Mouse (Mus musculus) stomach, postnatal 0 days (tissue): ENCODE measurements at regions not wholly inside any gene's neighbourhood (a gene's known extent, or its start where the extent isn't known, plus 50 kb on each side); places are given as distances from the start of the nearest gene placed in this dataset.
"Not testable (repeated sequence)": the region's sequence is repeated elsewhere in the genome, so short reads cannot be mapped to it uniquely, and the experiment has no call there.

Source experiments
- ATAC-seq: fragments of 200-750 bp; cut with Nextera tagmentation; 2 replicates; pipeline ENCODE4 v1.8.0; 2017; ENCODE audit not compliant: low FRiP score, low TSS enrichment
- DNase-seq: peaks from one replicate; pipeline ENCODE4 v3.0.0-alpha.2; 2016; ENCODE audit warnings: low spot score
- H3K27ac ChIP-seq: fragments of 300-500 bp; sonication (generic); replicated peaks from 2 replicates; pipeline ENCODE4 v1.5.1; 2014; ENCODE audit warnings: mild to moderate bottlenecking, control low read depth
- H3K27me3 ChIP-seq: fragments of 300-500 bp; sonication (generic); 2 replicates; pipeline ENCODE4 v1.6.1; 2014; ENCODE audit warnings: low read length; ENCODE audit not compliant: control insufficient read depth, insufficient read depth
- H3K36me3 ChIP-seq: fragments of 300-500 bp; sonication (generic); 2 replicates; pipeline ENCODE4 v1.6.1; 2014; ENCODE audit warnings: low read length, mixed read lengths; ENCODE audit not compliant: control insufficient read depth, insufficient read depth
- H3K4me1 ChIP-seq: fragments of 300-500 bp; sonication (generic); replicated peaks from 2 replicates; pipeline ENCODE4 v1.6.1; 2014; ENCODE audit warnings: antibody characterized with exemption; ENCODE audit not compliant: control insufficient read depth, insufficient read depth
- H3K4me2 ChIP-seq: fragments of 300-500 bp; sonication (generic); replicated peaks from 2 replicates; pipeline ENCODE4 v1.6.1; 2014; ENCODE audit warnings: low read depth, mild to moderate bottlenecking, control low read depth, moderate library complexity
- H3K4me3 ChIP-seq: fragments of 300-500 bp; sonication (generic); 2 replicates; pipeline ENCODE4 v1.5.1; 2014; ENCODE audit warnings: low read depth, low read length, control low read depth
- H3K9ac ChIP-seq: fragments of 300-500 bp; sonication (generic); 2 replicates; pipeline ENCODE4 v1.6.1; 2014; ENCODE audit warnings: mild to moderate bottlenecking, low read length, control low read depth, mixed read lengths
- H3K9me3 ChIP-seq: fragments of 300-500 bp; sonication (generic); 2 replicates; pipeline ENCODE4 v1.6.1; 2016; ENCODE audit warnings: low read length; ENCODE audit not compliant: control insufficient read depth
- CTCF ChIP-seq: IDR thresholded peaks from 2 replicates; pipeline ENCODE4 v1.5.1; 2016; ENCODE audit warnings: antibody characterized with exemption, low read depth, mild to moderate bottlenecking, moderate library complexity
- EP300 ChIP-seq: optimal IDR thresholded peaks from 2 replicates; pipeline ENCODE3; 2016; ENCODE audit warnings: antibody characterized with exemption
- WGBS: fragments of 180-500 bp; shearing (Covaris S2); extraction: QIAGEN DNeasy Blood & Tissue Kit; methylation state at CpG from one replicate; pipeline ENCODE4 v1.1.7; 2014; 5-methylcytosine and 5-hydroxymethylcytosine counted together

- DNase-seq (no peak), ATAC-seq (no peak)
- H3K4me1 ChIP-seq, result no peaks in the 10 kb centered on the region
- H3K36me3 ChIP-seq, result no peaks in the 10 kb centered on the region
- WGBS, result 87% methylated on average over 2 of the region's 2 CpGs
- no peaks in the 10 kb centered on the region for H3K9me3 ChIP-seq
- H3K9ac ChIP-seq, result no peak overlapping the region
- TF ChIP-seq EP300 (no peak), CTCF (no peak)
- no peak overlapping the region for H3K27ac ChIP-seq
- H3K27me3 ChIP-seq, result no peaks in the 10 kb centered on the region
- H3K4me3 ChIP-seq, result no peak overlapping the region
- H3K4me2 ChIP-seq, result no peak overlapping the region
Observed at GRCm38 (mm10) chr2:55182416-55182815, 253.4 kb upstream of the Kcnj3 start.

DNA sequence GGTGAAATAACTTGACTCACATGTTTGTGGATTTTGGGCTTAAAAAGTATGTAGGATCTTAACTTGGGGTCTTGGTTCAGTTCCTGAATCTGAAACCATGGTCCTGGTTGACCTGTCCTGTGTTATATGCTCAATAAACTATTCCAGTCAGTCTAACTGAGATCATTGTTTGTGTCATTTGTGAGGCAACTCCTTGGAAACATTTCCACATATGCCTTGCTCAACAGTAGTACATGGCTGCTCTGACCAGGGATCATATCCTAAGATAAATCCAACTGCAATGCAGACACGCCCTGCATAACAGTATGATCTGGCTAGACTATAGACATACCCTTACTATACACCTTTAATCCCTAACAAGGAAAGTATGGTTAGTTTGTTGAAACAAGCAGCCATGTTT lies 228.9 kb upstream of the Kcnj3 start:
- H3K27me3 ChIP-seq, result no peaks in the 10 kb centered on the region
- TF ChIP-seq EP300 (no peak), CTCF (no peak)
- no peaks in the 10 kb centered on the region for H3K36me3 ChIP-seq
- DNase-seq (no peak), ATAC-seq (no peak)
- no peaks in the 10 kb centered on the region for H3K4me1 ChIP-seq
- no peaks in the 10 kb centered on the region for H3K9me3 ChIP-seq
- H3K4me3 ChIP-seq, result no peak overlapping the region
- no peak overlapping the region for H3K9ac ChIP-seq
- no peak overlapping the region for H3K4me2 ChIP-seq
- no peak overlapping the region for H3K27ac ChIP-seq
- 81% methylated on average over 1 of the region's 1 CpGs for WGBS

DNA sequence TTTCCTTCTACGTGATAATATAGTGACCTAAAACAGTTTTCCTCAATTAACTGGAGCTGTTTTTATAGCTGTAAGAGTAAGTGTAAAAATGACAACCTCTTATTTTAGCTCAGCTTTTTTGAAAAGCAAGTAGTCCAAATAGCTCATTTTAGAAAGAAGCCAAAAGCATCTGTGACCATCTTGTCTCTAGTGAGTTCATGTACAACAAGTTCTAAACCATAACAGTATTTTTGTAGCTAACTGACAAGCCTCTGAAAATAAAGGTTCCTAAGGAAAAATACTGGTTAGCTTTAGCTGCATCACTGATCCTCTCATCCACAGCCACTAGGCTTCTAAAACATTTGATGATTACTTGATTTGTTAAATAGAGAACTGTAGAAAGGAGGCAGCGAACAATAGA lies 227.2 kb upstream of the Kcnj3 start:
- Histone ChIP-seq H3K4me1 (no peaks in the 10 kb centered on the region), H3K9me3 (no peaks in the 10 kb centered on the region), H3K4me3 (no peak overlapping the region), H3K9ac (no peak overlapping the region), H3K4me2 (no peak overlapping the region), H3K27me3 (no peaks in the 10 kb centered on the region), H3K36me3 (no peaks in the 10 kb centered on the region), H3K27ac (no peak overlapping the region)
- DNase-seq (no peak), ATAC-seq (no peak)
- 77% methylated on average over 2 of the region's 2 CpGs for WGBS
- no peak for TF ChIP-seq CTCF
- no peak for TF ChIP-seq EP300

DNA sequence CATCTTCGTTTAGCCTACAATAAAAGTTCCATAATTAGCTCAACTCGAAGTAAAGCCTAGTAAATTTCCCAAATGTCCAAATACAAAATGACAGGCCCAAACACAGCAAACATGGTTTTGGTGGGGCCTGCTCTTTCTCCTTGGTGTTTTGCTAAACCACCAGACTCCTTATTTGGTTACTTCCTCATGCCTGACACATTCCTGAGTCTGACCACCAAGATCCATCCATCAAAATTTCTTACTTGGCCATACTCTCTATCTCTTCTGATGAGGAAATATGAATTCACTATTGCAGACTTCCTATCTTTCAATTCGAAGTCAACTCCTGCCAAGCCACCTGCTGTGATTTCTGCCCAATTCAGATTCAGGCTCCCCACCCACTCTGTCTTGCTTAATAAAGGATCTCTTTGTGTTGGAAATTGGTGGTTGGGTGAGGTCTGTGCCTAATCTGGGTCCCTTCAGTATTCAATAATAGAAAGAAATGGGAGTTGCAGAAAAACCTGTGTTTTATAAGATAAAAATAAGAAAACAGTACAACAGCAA lies 225.9 kb upstream of the Kcnj3 start:
- DNase-seq, result no peak
- WGBS, result 60% methylated on average over 3 of the region's 3 CpGs
- H3K27me3 ChIP-seq, result no peaks in the 10 kb centered on the region
- no peak overlapping the region for H3K4me3 ChIP-seq
- no peaks in the 10 kb centered on the region for H3K9me3 ChIP-seq
- no peak overlapping the region for H3K27ac ChIP-seq
- no peak for TF ChIP-seq EP300
- TF ChIP-seq CTCF, result no peak
- no peaks in the 10 kb centered on the region for H3K4me1 ChIP-seq
- no peak overlapping the region for H3K4me2 ChIP-seq
- no peak for ATAC-seq
- H3K9ac ChIP-seq, result no peak overlapping the region
- no peaks in the 10 kb centered on the region for H3K36me3 ChIP-seq

DNA sequence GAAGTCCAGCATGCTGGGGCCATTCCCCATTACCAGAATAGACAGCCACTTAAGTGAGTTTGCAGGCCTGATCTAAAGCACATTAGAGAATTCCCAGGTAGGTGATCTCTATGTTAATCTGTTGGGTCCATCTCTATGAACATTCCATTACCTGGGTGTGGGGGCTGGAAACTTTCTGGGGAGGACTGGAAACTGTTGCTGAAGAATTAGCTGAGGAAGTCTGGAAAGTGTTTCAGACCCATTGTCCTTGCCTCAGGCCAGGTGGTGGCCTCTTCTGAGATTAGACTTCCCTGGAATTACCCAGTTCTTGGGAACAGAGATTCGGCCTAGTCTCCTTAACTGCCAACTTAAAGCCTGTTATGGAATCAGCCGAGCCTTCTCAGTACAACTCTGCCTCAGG lies 224.5 kb upstream of the Kcnj3 start:
- H3K4me2 ChIP-seq, result no peak overlapping the region
- no peak for TF ChIP-seq EP300
- no peak for TF ChIP-seq CTCF
- no peaks in the 10 kb centered on the region for H3K36me3 ChIP-seq
- 91% methylated on average over 2 of the region's 2 CpGs for WGBS
- no peaks in the 10 kb centered on the region for H3K9me3 ChIP-seq
- no peaks in the 10 kb centered on the region for H3K27me3 ChIP-seq
- no peak for DNase-seq
- H3K9ac ChIP-seq, result no peak overlapping the region
- H3K4me1 ChIP-seq, result no peaks in the 10 kb centered on the region
- no peak overlapping the region for H3K4me3 ChIP-seq
- no peak overlapping the region for H3K27ac ChIP-seq
- no peak for ATAC-seq

DNA sequence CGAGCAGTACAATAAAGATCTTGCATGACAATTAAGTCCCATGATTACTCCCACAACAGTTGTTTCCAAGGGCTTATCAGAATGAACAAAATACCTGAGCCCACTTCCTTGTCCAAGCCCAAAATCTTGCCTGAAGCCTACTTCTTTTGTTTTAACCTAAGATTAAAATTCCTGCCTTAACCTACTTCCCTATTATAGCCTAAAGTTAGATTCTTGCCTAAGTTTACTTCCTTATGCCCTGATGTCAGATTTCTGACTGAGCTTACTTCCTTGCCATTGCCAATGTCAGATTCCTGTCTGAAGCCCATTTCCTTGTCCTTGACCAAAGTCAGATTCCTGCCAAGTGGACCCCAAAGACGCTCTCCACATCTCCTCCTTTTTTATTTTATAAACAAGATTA lies 213.7 kb upstream of the Kcnj3 start:
- Histone ChIP-seq H3K4me1 (no peaks in the 10 kb centered on the region), H3K4me2 (no peak overlapping the region), H3K9ac (no peak overlapping the region), H3K27ac (no peak overlapping the region), H3K27me3 (no peaks in the 10 kb centered on the region), H3K9me3 (no peaks in the 10 kb centered on the region), H3K36me3 (no peaks in the 10 kb centered on the region), H3K4me3 (no peak overlapping the region)
- ATAC-seq (no peak), DNase-seq (no peak)
- WGBS, result 50% methylated on average over 2 of the region's 2 CpGs
- TF ChIP-seq CTCF (no peak), EP300 (no peak)

DNA sequence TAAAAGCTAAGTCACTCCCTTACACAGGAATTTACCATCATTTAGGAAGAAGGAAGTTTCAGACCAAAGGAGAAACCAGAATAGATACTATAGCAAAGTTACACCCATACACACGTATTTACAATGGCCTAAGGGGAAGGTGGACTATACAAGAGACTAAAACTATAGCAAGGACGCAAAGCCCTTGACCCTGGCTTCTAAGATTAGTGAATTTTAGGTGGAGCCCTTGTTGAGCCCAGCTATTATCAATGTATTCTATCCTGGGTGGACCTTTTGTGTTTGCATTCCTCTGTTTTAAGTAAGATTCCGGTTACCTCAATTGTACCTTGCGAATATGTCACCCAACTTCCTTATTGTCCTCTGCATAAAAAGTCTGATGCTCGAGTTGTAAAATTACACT lies 213.0 kb upstream of the Kcnj3 start:
- not testable (repeated sequence) for H3K4me2 ChIP-seq, H3K9me3 ChIP-seq, H3K4me1 ChIP-seq, H3K36me3 ChIP-seq, DNase-seq, H3K27ac ChIP-seq, ATAC-seq, H3K4me3 ChIP-seq, H3K9ac ChIP-seq, H3K27me3 ChIP-seq
- WGBS, result 88% methylated on average over 5 of the region's 5 CpGs
